Mouse (Mus musculus) myocyte (in vitro differentiated cells): ENCODE measurements around the gene Il22ra1.

Source experiments
- E2F4 ChIP-seq: IDR thresholded peaks from one replicate; pipeline ENCODE4 v1.6.1; 2011; ENCODE audit warnings: mild to moderate bottlenecking, control low read depth, moderate library complexity; ENCODE audit not compliant: insufficient read depth
- MAX ChIP-seq: IDR thresholded peaks from one replicate; pipeline ENCODE4 v1.6.1; 2011; ENCODE audit warnings: low read depth, mild to moderate bottlenecking, control low read depth
- MYOD1 ChIP-seq, 3 experiments: IDR thresholded peaks; one replicate each; pipeline ENCODE4 v1.6.1; 2011; ENCODE audit warnings: control low read depth in 2 of 3, low read depth in 2 of 3, mild to moderate bottlenecking in 2 of 3, moderate library complexity in 1 of 3; ENCODE audit not compliant: insufficient read length in 2 of 3, control insufficient read depth in 1 of 3
- POLR2A ChIP-seq: IDR thresholded peaks from one replicate; pipeline ENCODE4 v1.6.1; 2011; ENCODE audit warnings: low read depth, mild to moderate bottlenecking, control low read depth, moderate library complexity; ENCODE audit not compliant: insufficient read length
- TCF12 ChIP-seq: IDR thresholded peaks from one replicate; pipeline ENCODE4 v1.6.1; 2011; ENCODE audit warnings: mild to moderate bottlenecking, control low read depth; ENCODE audit not compliant: poor library complexity, insufficient read depth, severe bottlenecking
- USF1 ChIP-seq: IDR thresholded peaks from one replicate; pipeline ENCODE4 v1.6.1; 2011; ENCODE audit warnings: low read depth, mild to moderate bottlenecking, control low read depth, moderate library complexity

- TF ChIP-seq POLR2A: no peak
- TF ChIP-seq MYOD1 (IDR thresholded peaks at IDR 0.05; ENCODE audit: control insufficient read depth in 1 of 3, insufficient read length in 2 of 3, low read depth in 2 of 3): no peak
- TF ChIP-seq TCF12: no peak
- no peak for TF ChIP-seq MAX
- TF ChIP-seq E2F4: no peak
- no peak for TF ChIP-seq USF1
Measured at GRCm38 (mm10) chr4:135679316-135679715, 48.7 kb upstream of the Il22ra1 start.
